Mouse (Mus musculus): ENCODE measurements around the gene Wdr91.

- TF ChIP-seq CTCF (conservative IDR thresholded peaks at IDR 0.05; ENCODE audit: low read length): no peak
- TF ChIP-seq POU5F1 (IDR thresholded peaks at IDR 0.05; ENCODE audit: borderline replicate concordance, low read length): no peak
These were observed 28.3 kb upstream of the Wdr91 start for GRCm38 (mm10) chr6:34938929-34939325.

All from E14TG2a.4 (cell line).